In the genomic region with DNA sequence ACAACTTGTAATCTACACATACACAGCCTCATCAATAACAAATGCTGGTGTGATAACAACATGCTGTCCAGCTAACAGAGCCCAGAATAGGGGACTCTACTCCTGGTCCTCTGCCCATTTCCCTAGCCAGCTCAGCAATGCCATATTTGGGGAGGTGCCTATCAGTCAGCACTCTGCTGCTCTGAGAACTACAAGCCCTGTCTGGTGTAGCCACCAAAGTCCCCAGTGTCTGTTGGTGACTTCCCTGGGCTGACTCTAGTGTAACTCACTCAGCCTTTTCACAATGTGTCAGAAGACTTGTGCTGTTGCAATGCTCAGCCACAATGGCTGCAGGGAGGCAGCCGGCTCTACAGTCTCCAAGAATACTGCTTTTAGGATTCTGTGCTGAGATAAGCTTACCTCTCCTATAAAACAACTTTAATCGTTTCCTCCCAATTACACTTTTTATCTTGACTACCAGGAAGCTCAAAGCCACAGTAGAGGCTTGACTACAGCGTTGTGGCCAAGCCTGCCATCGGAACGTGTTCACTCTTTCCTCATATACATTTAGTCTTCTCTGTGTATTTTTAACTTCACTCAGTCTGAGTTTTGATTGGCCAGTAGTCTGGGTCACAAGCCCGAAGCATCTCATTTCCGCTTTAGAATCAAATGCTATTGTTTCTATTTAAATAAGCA, we compare ENCODE assay signal across 22 mouse cellular contexts.
A peak's percentile ranks its signal among the peaks of the same experiment; 100 is the strongest.
DNase-seq lines count a peak whose midpoint lies in the region; ATAC-seq and TF ChIP-seq lines count a peak whose summit lies in the region.
"Had no signal": no experiment of that assay in that cellular context is flagged by ENCODE, and none has a peak within 500 bp of the region (broad histone marks: within the 10 kb centered on the region; RNA-seq: fewer than 3 reads in every experiment).

No protein-coding gene starts in this region.

- no peak for DNase-seq in heart, adult 18-20 months
- DNase-seq in midbrain, embryonic 11.5 days (ENCODE audit: low spot score, missing footprints) = peak; percentile 53
- no peak for DNase-seq in midbrain, postnatal 0 days (ENCODE audit: low spot score)
- DNase-seq in splenic B cell, adult 2 months (ENCODE audit: low read depth, low spot score) = peak; percentile 15
- DNase-seq: adrenal gland, postnatal 25 days; cerebellum, adult 8-10 months; gastrocnemius, postnatal 36 days; kidney, adult 2 months; left cerebral cortex, postnatal 4 days; lung, embryonic 14.5 days had no signal

- H3K9ac ChIP-seq in heart, embryonic 13.5 days = no peak overlapping the region
- H3K9ac ChIP-seq in midbrain, embryonic 11.5 days (ENCODE audit: low read length) = no peak overlapping the region
- H3K9ac ChIP-seq in midbrain, postnatal 0 days (replicated peaks; ENCODE audit: low read length, poor library complexity, severe bottlenecking) = no peak overlapping the region
- no peak overlapping the region for H3K9ac ChIP-seq in intestine, embryonic 15.5 days
- H3K9ac ChIP-seq: hindbrain, embryonic 14.5 days; limb, embryonic 15.5 days; liver, embryonic 14.5 days; lung, embryonic 14.5 days had no signal

- ATAC-seq in heart, embryonic 13.5 days (ENCODE audit: extremely low read depth, insufficient number of reproducible peaks, low FRiP score, low TSS enrichment) = no peak
- ATAC-seq in midbrain, embryonic 11.5 days (ENCODE audit: low FRiP score) = no peak
- no peak for ATAC-seq in midbrain, postnatal 0 days (ENCODE audit: low FRiP score)
- ATAC-seq in hematopoietic stem cell, adult 5-6 weeks (replicated peaks in 1 of 2; ENCODE audit: insufficient read depth in 1 of 2, low FRiP score in 2 of 2, low TSS enrichment in 1 of 2, low read depth in 1 of 2, poor library complexity in 2 of 2, severe bottlenecking in 2 of 2) = peak; percentile 17 to 41; a peak in 1 of 4 replicates
- ATAC-seq in intestine, embryonic 15.5 days = no peak
- no peak for ATAC-seq in frontal cortex, adult (ENCODE audit: low TSS enrichment)
- ATAC-seq: forebrain, embryonic 16.5 days; inflammation-experienced regulatory T-cells, adult 6 months had no signal

- H3K9me3 ChIP-seq in heart, embryonic 13.5 days = peaks cover 7% of the 10 kb centered on the region; the same call in 1 of the 2 replicates
- no peaks in the 10 kb centered on the region for H3K9me3 ChIP-seq in midbrain, embryonic 11.5 days (ENCODE audit: control insufficient read depth, low read length)
- H3K9me3 ChIP-seq in midbrain, postnatal 0 days (ENCODE audit: low read length) = no peaks in the 10 kb centered on the region
- H3K9me3 ChIP-seq in intestine, embryonic 15.5 days = no peaks in the 10 kb centered on the region
- H3K9me3 ChIP-seq: embryonic facial prominence, embryonic 10.5 days; limb, embryonic 15.5 days; midbrain, embryonic 10.5 days had no signal

- no peak for TF ChIP-seq CTCF in midbrain, postnatal 0 days (IDR thresholded peaks at IDR 0.05)

- 63% methylated on average over 7 of the region's 7 CpGs for WGBS in heart, embryonic 13.5 days
- WGBS in midbrain, embryonic 11.5 days = 92% methylated on average over 7 of the region's 7 CpGs
- WGBS in midbrain, postnatal 0 days = 91% methylated on average over 7 of the region's 7 CpGs
- WGBS in intestine, embryonic 15.5 days = 84% methylated on average over 7 of the region's 7 CpGs

- no peaks in the 10 kb centered on the region for H3K27me3 ChIP-seq in heart, embryonic 13.5 days (replicated peaks)
- H3K27me3 ChIP-seq in midbrain, embryonic 11.5 days (ENCODE audit: control insufficient read depth, insufficient read depth, low read length) = no peaks in the 10 kb centered on the region
- H3K27me3 ChIP-seq in midbrain, postnatal 0 days (ENCODE audit: insufficient read depth, low read length) = no peaks in the 10 kb centered on the region
- H3K27me3 ChIP-seq in splenic B cell, adult 2 months (ENCODE audit: control insufficient read depth, insufficient read depth, low read length, poor library complexity, severe bottlenecking) = no peaks in the 10 kb centered on the region
- no peaks in the 10 kb centered on the region for H3K27me3 ChIP-seq in intestine, embryonic 15.5 days (replicated peaks)
- H3K27me3 ChIP-seq: limb, embryonic 15.5 days had no signal

- peaks cover 48% of the 10 kb centered on the region for H3K4me1 ChIP-seq in heart, embryonic 13.5 days
- H3K4me1 ChIP-seq in midbrain, embryonic 11.5 days (ENCODE audit: control insufficient read depth, insufficient read depth, low read length) = no peaks in the 10 kb centered on the region
- H3K4me1 ChIP-seq in midbrain, postnatal 0 days (ENCODE audit: insufficient read depth, low read length) = no peaks in the 10 kb centered on the region
- peaks cover 5% of the 10 kb centered on the region; the same call in 1 of the 2 replicates for H3K4me1 ChIP-seq in intestine, embryonic 15.5 days (replicated peaks)
- H3K4me1 ChIP-seq: embryonic facial prominence, embryonic 10.5 days; limb, embryonic 15.5 days; midbrain, embryonic 10.5 days had no signal

- H3K4me3 ChIP-seq in heart, embryonic 13.5 days = no peak overlapping the region
- H3K4me3 ChIP-seq in midbrain, embryonic 11.5 days (ENCODE audit: low read depth, low read length) = no peak overlapping the region
- H3K4me3 ChIP-seq in midbrain, postnatal 0 days (ENCODE audit: low read depth, low read length) = no peak overlapping the region
- no peak overlapping the region for H3K4me3 ChIP-seq in intestine, embryonic 15.5 days (replicated peaks)
- H3K4me3 ChIP-seq: embryonic facial prominence, embryonic 10.5 days; limb, embryonic 15.5 days; midbrain, embryonic 10.5 days had no signal

- H3K4me2 ChIP-seq in heart, embryonic 13.5 days = no peak overlapping the region
- H3K4me2 ChIP-seq in midbrain, embryonic 11.5 days = no peak overlapping the region
- H3K4me2 ChIP-seq in midbrain, postnatal 0 days (ENCODE audit: low read depth, low read length, poor library complexity, severe bottlenecking) = no peak overlapping the region
- H3K4me2 ChIP-seq in intestine, embryonic 15.5 days (replicated peaks) = no peak overlapping the region
- H3K4me2 ChIP-seq: hindbrain, embryonic 14.5 days; limb, embryonic 15.5 days; lung, embryonic 14.5 days had no signal

- peaks cover 6% of the 10 kb centered on the region for H3K36me3 ChIP-seq in heart, embryonic 13.5 days
- no peaks in the 10 kb centered on the region for H3K36me3 ChIP-seq in midbrain, embryonic 11.5 days (ENCODE audit: control insufficient read depth, insufficient read depth, low read length)
- H3K36me3 ChIP-seq in midbrain, postnatal 0 days (ENCODE audit: insufficient read depth, low read length) = no peaks in the 10 kb centered on the region
- H3K36me3 ChIP-seq in splenic B cell, adult 2 months (ENCODE audit: control insufficient read depth, insufficient read depth, low read length, poor library complexity, severe bottlenecking) = no peaks in the 10 kb centered on the region
- no peaks in the 10 kb centered on the region for H3K36me3 ChIP-seq in intestine, embryonic 15.5 days
- H3K36me3 ChIP-seq: embryonic facial prominence, embryonic 10.5 days; midbrain, embryonic 10.5 days had no signal

- peak overlapping the region; percentile 69 for H3K27ac ChIP-seq in heart, embryonic 13.5 days (replicated peaks)
- H3K27ac ChIP-seq in midbrain, embryonic 11.5 days (ENCODE audit: low read depth, low read length) = no peak overlapping the region
- no peak overlapping the region for H3K27ac ChIP-seq in midbrain, postnatal 0 days (ENCODE audit: low read depth, low read length)
- no peak overlapping the region for H3K27ac ChIP-seq in intestine, embryonic 15.5 days
- H3K27ac ChIP-seq: embryonic facial prominence, embryonic 10.5 days; hindbrain, embryonic 14.5 days; kidney, postnatal 0 days; limb, embryonic 15.5 days; liver, embryonic 14.5 days; midbrain, embryonic 10.5 days had no signal

Comparison
In these comparisons a context has a peak if more than half of its experiments do, and no peak if none do; other contexts are left out.
1. DNase-seq: peak in midbrain, embryonic 11.5 days (single experiment) and splenic B cell, adult 2 months (single experiment); none in heart, adult 18-20 months (0 of 2) and midbrain, postnatal 0 days (single experiment).
2. ATAC-seq: peak in hematopoietic stem cell, adult 5-6 weeks (2 of 2); none in heart, embryonic 13.5 days (single experiment), midbrain, embryonic 11.5 days (single experiment), midbrain, postnatal 0 days (single experiment), intestine, embryonic 15.5 days (single experiment) and frontal cortex, adult (single experiment).